Mouse (Mus musculus): ENCODE data around the gene Stx6. TPM values are rescaled to one million over a fixed set of nuclear protein-coding genes. Genes with fewer than 3 reads are reported as not detected.

Stx6 gene
- polyA plus RNA-seq, 1 experiment from 2014 or later, result 82.9 TPM

GRCm38 (mm10) chr1:155241701-155242487 is 83.4 kb downstream of the Stx6 start:
- no peak overlapping the region for H3K27ac ChIP-seq (ENCODE audit: low read depth, low read length)
- 81% methylated on average over 12 of the region's 12 CpGs for WGBS
- no peaks in the 10 kb centered on the region for H3K36me3 ChIP-seq (ENCODE audit: control insufficient read depth, insufficient read depth, low read length)
- H3K27me3 ChIP-seq (replicated peaks; ENCODE audit: control insufficient read depth, insufficient read depth, low read length), result peaks cover 5% of the 10 kb centered on the region; the same call in 1 of the 2 replicates
- no peaks in the 10 kb centered on the region for H3K9me3 ChIP-seq (ENCODE audit: control insufficient read depth, low read length)
- H3K4me3 ChIP-seq (ENCODE audit: low read length), result no peak overlapping the region
- no peak for ATAC-seq
- no peak overlapping the region for H3K4me2 ChIP-seq (ENCODE audit: low read length)
- no peak overlapping the region for H3K9ac ChIP-seq (ENCODE audit: low read depth, low read length)
- peaks cover 11% of the 10 kb centered on the region for H3K4me1 ChIP-seq (ENCODE audit: control insufficient read depth, insufficient read depth, low read depth, low read length)

- Histone ChIP-seq H3K9me3 (ENCODE audit: control insufficient read depth, low read length) (no peaks in the 10 kb centered on the region), H3K27ac (ENCODE audit: low read depth, low read length) (no peak overlapping the region), H3K4me1 (ENCODE audit: control insufficient read depth, insufficient read depth, low read depth, low read length) (peaks cover 8% of the 10 kb centered on the region; the same call in 1 of the 2 replicates), H3K9ac (ENCODE audit: low read depth, low read length) (no peak overlapping the region), H3K36me3 (ENCODE audit: control insufficient read depth, insufficient read depth, low read length) (no peaks in the 10 kb centered on the region), H3K4me2 (ENCODE audit: low read length) (no peak overlapping the region), H3K4me3 (ENCODE audit: low read length) (no peak overlapping the region), H3K27me3 (replicated peaks; ENCODE audit: control insufficient read depth, insufficient read depth, low read length) (peaks cover 5% of the 10 kb centered on the region; the same call in 1 of the 2 replicates)
- ATAC-seq, result no peak
- 62% methylated on average over 1 of the region's 1 CpGs for WGBS
Observed at GRCm38 (mm10) chr1:155242488-155242745, 83.9 kb downstream of the Stx6 start.

GRCm38 (mm10) chr1:155243797-155244770 is 85.6 kb downstream of the Stx6 start, which contains the start of gene BC034090:
Gene BC034090 (minus strand): TSS chr1:155244444.
- 3% methylated on average over 57 of the region's 85 CpGs for WGBS
- Histone ChIP-seq H3K4me1 (ENCODE audit: control insufficient read depth, insufficient read depth, low read depth, low read length) (peaks cover 6% of the 10 kb centered on the region; the same call in 1 of the 2 replicates), H3K4me3 (ENCODE audit: low read length) (peak within 1 kb of the TSS; percentile 52), H3K36me3 (ENCODE audit: control insufficient read depth, insufficient read depth, low read length) (no peaks in the 10 kb centered on the region), H3K27ac (ENCODE audit: low read depth, low read length) (peak within 1 kb of the TSS; percentile 18; the same call in 1 of the 2 replicates), H3K4me2 (ENCODE audit: low read length) (peak within 1 kb of the TSS; percentile 80), H3K27me3 (replicated peaks; ENCODE audit: control insufficient read depth, insufficient read depth, low read length) (peaks cover 5% of the 10 kb centered on the region; the same call in 1 of the 2 replicates), H3K9me3 (ENCODE audit: control insufficient read depth, low read length) (no peaks in the 10 kb centered on the region), H3K9ac (ENCODE audit: low read depth, low read length) (peak within 1 kb of the TSS; percentile 67)
- ATAC-seq, result peak; percentile 62

- Histone ChIP-seq H3K4me1 (ENCODE audit: control insufficient read depth, insufficient read depth, low read depth, low read length) (peaks cover 6% of the 10 kb centered on the region; the same call in 1 of the 2 replicates), H3K4me2 (ENCODE audit: low read length) (peak overlapping the region; percentile 80), H3K27ac (ENCODE audit: low read depth, low read length) (no peak overlapping the region), H3K27me3 (replicated peaks; ENCODE audit: control insufficient read depth, insufficient read depth, low read length) (peaks cover 5% of the 10 kb centered on the region; the same call in 1 of the 2 replicates), H3K4me3 (ENCODE audit: low read length) (peak overlapping the region; percentile 52), H3K9ac (ENCODE audit: low read depth, low read length) (peak overlapping the region; percentile 67), H3K9me3 (ENCODE audit: control insufficient read depth, low read length) (no peaks in the 10 kb centered on the region), H3K36me3 (ENCODE audit: control insufficient read depth, insufficient read depth, low read length) (no peaks in the 10 kb centered on the region)
- no peak for ATAC-seq
- WGBS, result 10% methylated on average over 23 of the region's 29 CpGs
Observed at GRCm38 (mm10) chr1:155244771-155245211, 86.3 kb downstream of the Stx6 start.

- Histone ChIP-seq H3K9ac (ENCODE audit: low read depth, low read length) (no peak overlapping the region), H3K27ac (ENCODE audit: low read depth, low read length) (no peak overlapping the region), H3K27me3 (replicated peaks; ENCODE audit: control insufficient read depth, insufficient read depth, low read length) (peaks cover 5% of the 10 kb centered on the region; the same call in 1 of the 2 replicates), H3K9me3 (ENCODE audit: control insufficient read depth, low read length) (no peaks in the 10 kb centered on the region), H3K36me3 (ENCODE audit: control insufficient read depth, insufficient read depth, low read length) (no peaks in the 10 kb centered on the region), H3K4me2 (ENCODE audit: low read length) (no peak overlapping the region), H3K4me1 (ENCODE audit: control insufficient read depth, insufficient read depth, low read depth, low read length) (peaks cover 6% of the 10 kb centered on the region; the same call in 1 of the 2 replicates), H3K4me3 (ENCODE audit: low read length) (no peak overlapping the region)
- ATAC-seq, result no peak
- 62% methylated on average over 7 of the region's 7 CpGs for WGBS
Observed at GRCm38 (mm10) chr1:155245516-155245915, 87.0 kb downstream of the Stx6 start.

GRCm38 (mm10) chr1:155247441-155247840 is 88.9 kb downstream of the Stx6 start:
- no peak overlapping the region for H3K4me2 ChIP-seq (ENCODE audit: low read length)
- no peaks in the 10 kb centered on the region for H3K36me3 ChIP-seq (ENCODE audit: control insufficient read depth, insufficient read depth, low read length)
- 52% methylated on average over 5 of the region's 5 CpGs for WGBS

GRCm38 (mm10) chr1:155248041-155248440 is 89.5 kb downstream of the Stx6 start:
- WGBS, result 79% methylated on average over 5 of the region's 5 CpGs
- Histone ChIP-seq H3K36me3 (ENCODE audit: control insufficient read depth, insufficient read depth, low read length) (no peaks in the 10 kb centered on the region), H3K4me2 (ENCODE audit: low read length) (no peak overlapping the region), H3K9me3 (ENCODE audit: control insufficient read depth, low read length) (no peaks in the 10 kb centered on the region), H3K4me3 (ENCODE audit: low read length) (no peak overlapping the region), H3K9ac (ENCODE audit: low read depth, low read length) (no peak overlapping the region), H3K27me3 (replicated peaks; ENCODE audit: control insufficient read depth, insufficient read depth, low read length) (peaks cover 4% of the 10 kb centered on the region; the same call in 1 of the 2 replicates), H3K4me1 (ENCODE audit: control insufficient read depth, insufficient read depth, low read depth, low read length) (peaks cover 6% of the 10 kb centered on the region; the same call in 1 of the 2 replicates), H3K27ac (ENCODE audit: low read depth, low read length) (no peak overlapping the region)
- no peak for ATAC-seq

More at GRCm38 (mm10) chr1:155247441-155247840, 88.9 kb downstream of the Stx6 start:
- Histone ChIP-seq H3K4me3 (ENCODE audit: low read length) (no peak overlapping the region), H3K27ac (ENCODE audit: low read depth, low read length) (no peak overlapping the region), H3K9me3 (ENCODE audit: control insufficient read depth, low read length) (no peaks in the 10 kb centered on the region), H3K4me1 (ENCODE audit: control insufficient read depth, insufficient read depth, low read depth, low read length) (peaks cover 6% of the 10 kb centered on the region; the same call in 1 of the 2 replicates), H3K9ac (ENCODE audit: low read depth, low read length) (no peak overlapping the region), H3K27me3 (replicated peaks; ENCODE audit: control insufficient read depth, insufficient read depth, low read length) (peaks cover 5% of the 10 kb centered on the region; the same call in 1 of the 2 replicates)
- ATAC-seq, result no peak

- H3K4me1 ChIP-seq (ENCODE audit: control insufficient read depth, insufficient read depth, low read depth, low read length), result no peaks in the 10 kb centered on the region
- no peaks in the 10 kb centered on the region for H3K36me3 ChIP-seq (ENCODE audit: control insufficient read depth, insufficient read depth, low read length)
- no peak overlapping the region for H3K4me3 ChIP-seq (ENCODE audit: low read length)
- no peak overlapping the region for H3K9ac ChIP-seq (ENCODE audit: low read depth, low read length)
- WGBS, result 39% methylated on average over 5 of the region's 5 CpGs
- no peak for ATAC-seq
- H3K27ac ChIP-seq (ENCODE audit: low read depth, low read length), result no peak overlapping the region
- H3K27me3 ChIP-seq (replicated peaks; ENCODE audit: control insufficient read depth, insufficient read depth, low read length), result 0 out of 2 replicates have a peak, but pooled peaks cover 3% of the 10 kb centered on the region
- H3K9me3 ChIP-seq (ENCODE audit: control insufficient read depth, low read length), result no peaks in the 10 kb centered on the region
- H3K4me2 ChIP-seq (ENCODE audit: low read length), result no peak overlapping the region
Observed at GRCm38 (mm10) chr1:155249896-155250295, 91.4 kb downstream of the Stx6 start.

Measured in hindbrain, embryonic 16.5 days (tissue).